Mouse (Mus musculus) neural tube, embryonic 11.5 days (tissue): ENCODE results near the gene Peak1. TPM values are rescaled to one million over a fixed set of nuclear protein-coding genes. Genes with fewer than 3 reads are reported as not detected.

Source experiments
- ATAC-seq: fragments of 200-750 bp; cut with Nextera tagmentation; 2 replicates; pipeline ENCODE4 v1.8.0; 2017; ENCODE audit warnings: moderate number of reproducible peaks, mild to moderate bottlenecking, moderate TSS enrichment, moderate library complexity; ENCODE audit not compliant: insufficient read depth, low FRiP score, low TSS enrichment
- DNase-seq: peaks from one replicate; pipeline ENCODE4 v3.0.0-alpha.2; 2015; ENCODE audit warnings: low spot score
- H3K27ac ChIP-seq: fragments of 300-500 bp; sonication (generic); 2 replicates; pipeline ENCODE4 v1.5.1; 2014; ENCODE audit warnings: low read depth, mild to moderate bottlenecking, low read length
- H3K27me3 ChIP-seq: fragments of 300-500 bp; sonication (generic); 2 replicates; pipeline ENCODE4 v1.6.1; 2014; ENCODE audit warnings: mild to moderate bottlenecking, low read length, mixed read lengths; ENCODE audit not compliant: control insufficient read depth, insufficient read depth
- H3K36me3 ChIP-seq: fragments of 300-500 bp; sonication (generic); 2 replicates; pipeline ENCODE4 v1.6.1; 2014; ENCODE audit warnings: mild to moderate bottlenecking, low read length, moderate library complexity, mixed read lengths; ENCODE audit not compliant: control insufficient read depth, insufficient read depth
- H3K4me1 ChIP-seq: fragments of 300-500 bp; sonication (generic); 2 replicates; pipeline ENCODE4 v1.6.1; 2014; ENCODE audit warnings: low read length, mixed read lengths; ENCODE audit not compliant: control insufficient read depth, insufficient read depth
- H3K4me2 ChIP-seq: fragments of 300-500 bp; sonication (generic); 2 replicates; pipeline ENCODE4 v1.6.1; 2014; ENCODE audit warnings: low read depth, mild to moderate bottlenecking, moderate library complexity
- H3K4me3 ChIP-seq: fragments of 300-500 bp; sonication (generic); 2 replicates; pipeline ENCODE4 v1.5.1; 2014; ENCODE audit warnings: low read depth, low read length
- H3K9ac ChIP-seq: fragments of 300-500 bp; sonication (generic); 2 replicates; pipeline ENCODE4 v1.6.1; 2014; ENCODE audit warnings: mild to moderate bottlenecking, low read length
- H3K9me3 ChIP-seq: fragments of 300-500 bp; sonication (generic); 2 replicates; pipeline ENCODE4 v1.6.1; 2016; ENCODE audit warnings: low read length; ENCODE audit not compliant: control insufficient read depth
- WGBS: fragments of 180-500 bp; shearing (Covaris S2); extraction: QIAGEN DNeasy Blood & Tissue Kit; methylation state at CpG from one replicate; pipeline ENCODE4 v1.1.7; 2014; 5-methylcytosine and 5-hydroxymethylcytosine counted together
- polyA plus RNA-seq: library from polyadenylated mRNA; unstranded; fragments of >200 nt; fragmentation: Nextera tagmentation; extraction: Ambion mirVana; gene quantifications from 2 replicates; pipeline ENCODE4 v1.2.1, GENCODE M21; 2014

The Peak1 gene
- polyA plus RNA-seq, 1 experiment from 2014 or later: 8.5 TPM

- no peaks in the 10 kb centered on the region for H3K9me3 ChIP-seq
- no peak for ATAC-seq
- no peak overlapping the region for H3K4me2 ChIP-seq
- H3K4me1 ChIP-seq: no peaks in the 10 kb centered on the region
- no peak for DNase-seq
- 74% methylated on average over 3 of the region's 3 CpGs for WGBS
- H3K27me3 ChIP-seq: no peaks in the 10 kb centered on the region
- no peak overlapping the region for H3K9ac ChIP-seq
- H3K36me3 ChIP-seq: no peaks in the 10 kb centered on the region
- H3K4me3 ChIP-seq: no peak overlapping the region
- H3K27ac ChIP-seq: no peak overlapping the region
Measured at GRCm38 (mm10) chr9:56269101-56269500, 148.8 kb downstream of the Peak1 start.

DNA sequence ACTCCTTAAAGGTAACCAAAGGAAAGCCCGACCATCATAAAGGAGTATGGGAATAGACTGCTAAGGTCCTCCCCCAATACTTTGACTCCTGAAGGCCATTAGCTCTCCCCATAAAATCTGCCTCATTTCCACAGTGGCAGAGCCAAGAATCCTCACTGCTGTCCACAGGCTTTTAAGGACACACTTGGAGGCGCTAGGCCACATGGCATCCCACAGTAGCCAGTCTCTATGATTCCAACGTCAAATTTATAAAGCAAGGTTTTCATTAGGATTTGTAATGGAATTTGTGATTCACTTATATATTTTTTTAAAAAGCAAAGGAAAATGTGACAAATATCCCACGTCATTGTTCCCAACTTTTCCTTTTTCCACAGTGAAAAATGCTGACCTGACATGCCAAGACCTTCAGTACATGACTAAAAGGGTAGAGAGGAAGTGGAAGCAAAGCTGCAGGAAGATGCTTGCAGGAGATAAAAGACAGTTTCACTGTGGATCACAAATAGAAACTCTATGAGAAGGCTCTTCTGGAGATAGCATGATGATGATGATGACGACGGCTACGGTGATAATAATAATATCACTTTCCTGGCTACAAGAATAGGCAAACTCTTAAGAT lies 151.6 kb downstream of the Peak1 start:
- H3K27ac ChIP-seq: no peak overlapping the region
- WGBS: 87% methylated on average over 7 of the region's 7 CpGs

GRCm38 (mm10) chr9:56265460-56266199 lies 152.2 kb downstream of the Peak1 start:
- no peak overlapping the region for H3K27ac ChIP-seq
- WGBS: 89% methylated on average over 5 of the region's 5 CpGs
- H3K36me3 ChIP-seq: no peaks in the 10 kb centered on the region
- H3K9me3 ChIP-seq: peaks cover under 1% of the 10 kb centered on the region; the same call in 1 of the 2 replicates
- no peak for ATAC-seq
- DNase-seq: no peak
- H3K9ac ChIP-seq: no peak overlapping the region
- no peak overlapping the region for H3K4me2 ChIP-seq
- no peaks in the 10 kb centered on the region for H3K4me1 ChIP-seq
- no peaks in the 10 kb centered on the region for H3K27me3 ChIP-seq
- no peak overlapping the region for H3K4me3 ChIP-seq

More for the DNA sequence above, 151.6 kb downstream of the Peak1 start:
- H3K4me2 ChIP-seq: no peak overlapping the region
- ATAC-seq (no peak), DNase-seq (no peak)
- no peaks in the 10 kb centered on the region for H3K9me3 ChIP-seq
- H3K9ac ChIP-seq: no peak overlapping the region
- no peak overlapping the region for H3K4me3 ChIP-seq
- no peaks in the 10 kb centered on the region for H3K4me1 ChIP-seq
- H3K36me3 ChIP-seq: no peaks in the 10 kb centered on the region
- no peaks in the 10 kb centered on the region for H3K27me3 ChIP-seq

DNA sequence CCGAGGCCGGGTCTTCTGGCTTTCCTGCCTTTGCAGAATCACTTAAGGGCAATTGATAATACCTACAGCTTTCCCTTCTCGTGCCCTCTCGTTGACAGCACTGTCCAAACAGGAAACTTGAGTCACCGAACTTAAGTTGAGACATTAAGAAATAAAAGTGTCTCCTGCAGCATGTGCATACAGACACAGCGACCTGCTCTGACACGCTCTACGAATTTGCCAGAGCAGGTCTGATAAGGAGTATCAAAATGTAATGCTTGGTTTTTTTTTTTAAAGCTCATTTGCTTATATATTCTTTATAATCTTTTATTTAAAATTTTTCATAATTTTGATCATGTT lies 152.9 kb downstream of the Peak1 start:
- DNase-seq (no peak), ATAC-seq (no peak)
- H3K4me1 ChIP-seq: no peaks in the 10 kb centered on the region
- H3K27ac ChIP-seq: no peak overlapping the region
- H3K27me3 ChIP-seq: no peaks in the 10 kb centered on the region
- WGBS: 75% methylated on average over 8 of the region's 8 CpGs
- H3K9me3 ChIP-seq: peaks cover 6% of the 10 kb centered on the region
- no peak overlapping the region for H3K9ac ChIP-seq
- H3K36me3 ChIP-seq: 0 out of 2 replicates have a peak, but pooled peaks cover 2% of the 10 kb centered on the region
- H3K4me2 ChIP-seq: no peak overlapping the region
- H3K4me3 ChIP-seq: no peak overlapping the region

DNA sequence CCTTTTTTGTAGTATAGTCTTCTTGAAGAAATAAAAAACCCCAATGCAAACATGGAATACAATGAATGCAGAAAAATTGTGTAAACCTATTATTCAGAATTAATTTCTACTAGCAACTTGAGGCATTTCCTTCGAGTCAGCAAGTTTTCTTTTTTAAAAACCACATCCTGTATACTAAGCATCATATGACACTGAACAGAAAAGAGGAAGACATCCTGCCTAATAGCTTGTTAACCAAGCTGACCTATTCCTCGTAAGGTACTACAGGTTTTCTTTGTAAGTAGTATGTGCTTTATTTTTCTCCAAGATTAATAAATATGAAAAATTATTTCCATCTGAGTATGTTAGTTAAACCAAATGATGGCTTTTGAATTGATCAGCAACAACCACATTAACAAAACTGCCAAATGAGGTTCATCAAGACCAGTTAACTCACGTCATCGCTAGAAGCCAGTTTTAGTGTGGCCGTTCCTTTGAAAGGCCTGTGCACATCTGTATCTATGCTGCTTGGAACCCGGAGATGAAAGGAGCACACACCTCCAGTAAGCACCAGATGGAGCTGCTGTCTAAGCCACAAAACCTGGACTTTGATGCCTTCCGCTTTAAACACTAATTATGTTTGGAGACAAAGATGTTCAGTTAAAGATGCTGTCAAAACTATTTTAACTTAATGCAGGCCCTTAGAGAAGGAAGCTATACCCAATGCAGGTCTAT lies 153.4 kb downstream of the Peak1 start:
- WGBS: 76% methylated on average over 7 of the region's 7 CpGs
- DNase-seq (no peak), ATAC-seq (no peak)
- no peaks in the 10 kb centered on the region for H3K27me3 ChIP-seq
- H3K9me3 ChIP-seq: peaks cover 6% of the 10 kb centered on the region
- no peaks in the 10 kb centered on the region for H3K4me1 ChIP-seq
- no peak overlapping the region for H3K9ac ChIP-seq
- no peak overlapping the region for H3K4me2 ChIP-seq
- H3K27ac ChIP-seq: no peak overlapping the region
- no peak overlapping the region for H3K4me3 ChIP-seq
- 0 out of 2 replicates have a peak, but pooled peaks cover 2% of the 10 kb centered on the region for H3K36me3 ChIP-seq

DNA sequence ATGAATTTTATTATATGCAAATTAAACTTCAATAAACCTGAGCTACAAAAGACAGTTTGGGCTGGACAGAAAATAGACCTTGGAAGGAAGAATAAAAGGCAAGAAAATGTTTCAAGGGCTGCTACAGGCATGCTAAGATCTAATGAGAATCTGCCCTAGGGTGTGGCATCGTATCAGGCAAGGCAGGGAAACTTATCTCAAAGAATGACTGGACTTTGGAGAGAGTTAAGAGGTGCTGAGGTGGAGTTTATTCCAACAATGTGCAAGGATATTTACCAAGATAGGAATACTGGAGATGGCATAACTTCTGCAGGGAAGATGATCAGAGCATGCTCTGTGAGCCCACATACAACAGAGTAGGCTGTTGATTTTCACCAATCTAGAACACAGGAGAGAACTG lies 154.8 kb downstream of the Peak1 start:
- 0 out of 2 replicates have a peak, but pooled peaks cover 2% of the 10 kb centered on the region for H3K36me3 ChIP-seq
- H3K9ac ChIP-seq: no peak overlapping the region
- DNase-seq: no peak
- H3K27me3 ChIP-seq: no peaks in the 10 kb centered on the region
- no peak for ATAC-seq
- H3K4me3 ChIP-seq: no peak overlapping the region
- peaks cover 6% of the 10 kb centered on the region for H3K9me3 ChIP-seq
- H3K4me2 ChIP-seq: no peak overlapping the region
- 88% methylated on average over 1 of the region's 1 CpGs for WGBS
- H3K27ac ChIP-seq: no peak overlapping the region
- H3K4me1 ChIP-seq: no peaks in the 10 kb centered on the region

- DNase-seq: no peak
- Histone ChIP-seq H3K4me2 (no peak overlapping the region), H3K36me3 (0 out of 2 replicates have a peak, but pooled peaks cover 2% of the 10 kb centered on the region), H3K4me1 (no peaks in the 10 kb centered on the region), H3K27me3 (no peaks in the 10 kb centered on the region), H3K4me3 (no peak overlapping the region), H3K9ac (no peak overlapping the region), H3K9me3 (peaks cover 6% of the 10 kb centered on the region), H3K27ac (no peak overlapping the region)
- WGBS: 89% methylated on average over 14 of the region's 14 CpGs
- no peak for ATAC-seq
Measured at GRCm38 (mm10) chr9:56260495-56261136, 157.3 kb downstream of the Peak1 start.

- H3K27ac ChIP-seq: no peak overlapping the region
- H3K9me3 ChIP-seq: peaks cover 6% of the 10 kb centered on the region
- no peak overlapping the region for H3K9ac ChIP-seq
- ATAC-seq (no peak), DNase-seq (no peak)
- no peak overlapping the region for H3K4me3 ChIP-seq
- 0 out of 2 replicates have a peak, but pooled peaks cover 2% of the 10 kb centered on the region for H3K36me3 ChIP-seq
- no peaks in the 10 kb centered on the region for H3K27me3 ChIP-seq
- H3K4me1 ChIP-seq: no peaks in the 10 kb centered on the region
- WGBS: 93% methylated on average over 22 of the region's 22 CpGs
- H3K4me2 ChIP-seq: no peak overlapping the region
Measured at GRCm38 (mm10) chr9:56259790-56260494, 157.9 kb downstream of the Peak1 start.
